ENCODE assay signal across 8 mouse cellular contexts in genomic region chr4:135434395-135434789, GRCm38 (mm10). TPM values are rescaled to one million over a fixed set of nuclear protein-coding genes. Genes with fewer than 3 reads are reported as not detected.
DNase-seq lines count a peak whose midpoint lies in the region; ATAC-seq and TF ChIP-seq lines count a peak whose summit lies in the region.

No protein-coding gene starts in this region.

- H3K9ac ChIP-seq in heart, embryonic 16.5 days (ENCODE audit: low read length): peak overlapping the region; percentile 83
- peak overlapping the region; percentile 80 for H3K9ac ChIP-seq in heart, postnatal 0 days (replicated peaks; ENCODE audit: low read depth, low read length)

- no peak for DNase-seq in heart, adult 8-10 months (ENCODE audit: low spot score)
- DNase-seq in heart, postnatal 0 days (ENCODE audit: low spot score): no peak
- DNase-seq in midbrain, embryonic 10.5 days (ENCODE audit: low spot score): no peak
- no peak for DNase-seq in left cerebral cortex, adult 9 months (ENCODE audit: low spot score in 2 of 2)
- no peak for DNase-seq in frontal cortex, postnatal 10 days (ENCODE audit: low spot score in 2 of 2)

- H3K4me2 ChIP-seq in heart, embryonic 16.5 days (ENCODE audit: low read depth, low read length): peak overlapping the region; percentile 87
- H3K4me2 ChIP-seq in heart, postnatal 0 days (ENCODE audit: low read depth, low read length): peak overlapping the region; percentile 95

- H3K9me3 ChIP-seq in heart, embryonic 16.5 days (replicated peaks; ENCODE audit: control insufficient read depth, low read length): no peaks in the 10 kb centered on the region
- H3K9me3 ChIP-seq in heart, postnatal 0 days (replicated peaks; ENCODE audit: control insufficient read depth, low read length): no peaks in the 10 kb centered on the region
- H3K9me3 ChIP-seq in midbrain, embryonic 10.5 days (replicated peaks): no peaks in the 10 kb centered on the region

- no peak for TF ChIP-seq EP300 in heart, postnatal 0 days (IDR thresholded peaks at IDR 0.05; ENCODE audit: low read depth)

- no peaks in the 10 kb centered on the region for H3K27me3 ChIP-seq in heart, embryonic 16.5 days (ENCODE audit: control insufficient read depth, insufficient read depth, low read length)
- no peaks in the 10 kb centered on the region for H3K27me3 ChIP-seq in heart, postnatal 0 days (ENCODE audit: control insufficient read depth, insufficient read depth, low read length)
- H3K27me3 ChIP-seq in midbrain, embryonic 10.5 days (ENCODE audit: low read depth, poor library complexity, severe bottlenecking): peaks cover 23% of the 10 kb centered on the region

- no peak for TF ChIP-seq POLR2A in bone marrow, adult 2 months (IDR thresholded peaks at IDR 0.05; ENCODE audit: borderline replicate concordance, control insufficient read depth, low read depth, low read length)

- peak overlapping the region; percentile 41 for H3K27ac ChIP-seq in heart, embryonic 16.5 days (ENCODE audit: low read length)
- H3K27ac ChIP-seq in bone marrow, adult 2 months (ENCODE audit: control insufficient read depth, insufficient read depth, low read depth, low read length, poor library complexity): peak overlapping the region; percentile 90
- H3K27ac ChIP-seq in heart, postnatal 0 days (ENCODE audit: low read depth): peak overlapping the region; percentile 33
- peak overlapping the region; percentile 88 for H3K27ac ChIP-seq in midbrain, embryonic 10.5 days (replicated peaks)

- peaks cover 14% of the 10 kb centered on the region for H3K4me1 ChIP-seq in heart, embryonic 16.5 days (ENCODE audit: control insufficient read depth, insufficient read depth, low read length)
- no peaks in the 10 kb centered on the region for H3K4me1 ChIP-seq in bone marrow, adult 2 months (ENCODE audit: control insufficient read depth, insufficient read depth, low read length)
- H3K4me1 ChIP-seq in heart, postnatal 0 days (ENCODE audit: control insufficient read depth, insufficient read depth): peaks cover 7% of the 10 kb centered on the region; the same call in 1 of the 2 replicates
- H3K4me1 ChIP-seq in midbrain, embryonic 10.5 days: peaks cover 26% of the 10 kb centered on the region

- peak overlapping the region; percentile 69 for H3K4me3 ChIP-seq in heart, embryonic 16.5 days (ENCODE audit: low read length)
- H3K4me3 ChIP-seq in bone marrow, adult 2 months (replicated peaks; ENCODE audit: control insufficient read depth, low read depth, low read length): peak overlapping the region; percentile 73
- H3K4me3 ChIP-seq in heart, postnatal 0 days (ENCODE audit: low read depth, low read length): peak overlapping the region; percentile 78
- H3K4me3 ChIP-seq in midbrain, embryonic 10.5 days: peak overlapping the region; percentile 79

- H3K36me3 ChIP-seq in heart, embryonic 16.5 days (ENCODE audit: control insufficient read depth, insufficient read depth): no peaks in the 10 kb centered on the region
- no peaks in the 10 kb centered on the region for H3K36me3 ChIP-seq in heart, postnatal 0 days (replicated peaks; ENCODE audit: control insufficient read depth, insufficient read depth, low read length)
- no peaks in the 10 kb centered on the region for H3K36me3 ChIP-seq in midbrain, embryonic 10.5 days

- no peak for ATAC-seq in heart, embryonic 16.5 days (replicated peaks; ENCODE audit: extremely low read depth, insufficient read depth, low FRiP score)
- ATAC-seq in heart, postnatal 0 days (ENCODE audit: insufficient read depth, low read depth): no peak
- no peak for ATAC-seq in granulocyte monocyte progenitor cell, adult 5-6 weeks (replicated peaks; ENCODE audit: poor library complexity, severe bottlenecking)

- WGBS in heart, embryonic 16.5 days: 24% methylated on average over 11 of the region's 11 CpGs
- WGBS in bone marrow, adult 2 months: 33% methylated on average over 11 of the region's 11 CpGs
- WGBS in heart, postnatal 0 days: 26% methylated on average over 11 of the region's 11 CpGs
- WGBS in midbrain, embryonic 10.5 days: 35% methylated on average over 11 of the region's 11 CpGs

- no peak for TF ChIP-seq CTCF in bone marrow, adult 2 months (IDR thresholded peaks at IDR 0.05; ENCODE audit: control insufficient read depth, insufficient read depth, low read length)
- TF ChIP-seq CTCF in heart, postnatal 0 days (IDR thresholded peaks at IDR 0.05; ENCODE audit: low read depth): no peak

RNA-seq across cellular contexts. Expression of gene Rcan3, which starts 0.7 kb away (rescaled TPM):
- 8.0 and 10.5 TPM in 2 replicates for polyA plus RNA-seq in heart, embryonic 16.5 days (2015; fragmentation: Nextera tagmentation; extraction: Ambion mirVana)
- 10 to 100 TPM in 1 of 4 experiments, 1 to 10 TPM in 3; 9.4 to 12.9 (median 9.6) TPM for total RNA-seq in heart, adult 8-10 months (2022)
- 16.3 and 18.6 TPM in 2 replicates for polyA plus RNA-seq in bone marrow, adult 2 months (2011; ENCODE audit: insufficient read depth, insufficient read length, low replicate concordance, missing spikeins)
- total RNA-seq in heart, postnatal 0 days (2014; rRNA removed; ENCODE audit: low replicate concordance): 10.4 and 13.7 TPM in 2 replicates
- polyA plus RNA-seq in heart, postnatal 0 days (2015; fragmentation: Nextera tagmentation; extraction: Ambion mirVana): 7.1 and 7.7 TPM in 2 replicates
- polyA plus RNA-seq in midbrain, embryonic 10.5 days (2016; fragmentation: Nextera tagmentation; extraction: Ambion mirVana): 9.4 and 10.3 TPM in 2 replicates
- 3.0 and 9.3 TPM in 2 replicates for total RNA-seq in granulocyte monocyte progenitor cell, adult 5-6 weeks (2014; fragmentation: Nextera tagmentation)
- total RNA-seq in granulocyte monocyte progenitor cell, adult 5-6 weeks (2017): 3.6 and 4.9 TPM in 2 replicates

RNA-seq across cellular contexts. Expression of gene Ncmap, which starts 36.4 kb away (rescaled TPM):
- polyA plus RNA-seq in heart, embryonic 16.5 days (2015; fragmentation: Nextera tagmentation; extraction: Ambion mirVana): 1.2 and 1.6 TPM in 2 replicates
- not detected for total RNA-seq in heart, adult 8-10 months (2022)
- not detected in 2 replicates for polyA plus RNA-seq in bone marrow, adult 2 months (2011; ENCODE audit: insufficient read depth, insufficient read length, low replicate concordance, missing spikeins)
- total RNA-seq in heart, postnatal 0 days (2014; rRNA removed; ENCODE audit: low replicate concordance): 0.15 TPM in 1 of 2 replicates, not detected in the other
- 0.14 and 0.16 TPM in 2 replicates for polyA plus RNA-seq in heart, postnatal 0 days (2015; fragmentation: Nextera tagmentation; extraction: Ambion mirVana)
- polyA plus RNA-seq in midbrain, embryonic 10.5 days (2016; fragmentation: Nextera tagmentation; extraction: Ambion mirVana): 0.36 and 0.57 TPM in 2 replicates
- not detected in 2 replicates for total RNA-seq in granulocyte monocyte progenitor cell, adult 5-6 weeks (2014; fragmentation: Nextera tagmentation)
- not detected in 2 replicates for total RNA-seq in granulocyte monocyte progenitor cell, adult 5-6 weeks (2017)

Comparison
In these comparisons a context has a peak if more than half of its experiments do, and no peak if none do; other contexts are left out.
1. H3K27ac ChIP-seq: peak in every context shown above with its lines; median percentile 90 in bone marrow, adult 2 months; 88 in midbrain, embryonic 10.5 days; 41 in heart, embryonic 16.5 days; 33 in heart, postnatal 0 days.